Mouse (Mus musculus): Measurements from ENCODE around the gene Pptc7. TPM values are rescaled to one million over a fixed set of nuclear protein-coding genes. Genes with fewer than 3 reads are reported as not detected.

The Pptc7 gene
- polyA plus RNA-seq, 1 experiment: 13.4 TPM

DNA sequence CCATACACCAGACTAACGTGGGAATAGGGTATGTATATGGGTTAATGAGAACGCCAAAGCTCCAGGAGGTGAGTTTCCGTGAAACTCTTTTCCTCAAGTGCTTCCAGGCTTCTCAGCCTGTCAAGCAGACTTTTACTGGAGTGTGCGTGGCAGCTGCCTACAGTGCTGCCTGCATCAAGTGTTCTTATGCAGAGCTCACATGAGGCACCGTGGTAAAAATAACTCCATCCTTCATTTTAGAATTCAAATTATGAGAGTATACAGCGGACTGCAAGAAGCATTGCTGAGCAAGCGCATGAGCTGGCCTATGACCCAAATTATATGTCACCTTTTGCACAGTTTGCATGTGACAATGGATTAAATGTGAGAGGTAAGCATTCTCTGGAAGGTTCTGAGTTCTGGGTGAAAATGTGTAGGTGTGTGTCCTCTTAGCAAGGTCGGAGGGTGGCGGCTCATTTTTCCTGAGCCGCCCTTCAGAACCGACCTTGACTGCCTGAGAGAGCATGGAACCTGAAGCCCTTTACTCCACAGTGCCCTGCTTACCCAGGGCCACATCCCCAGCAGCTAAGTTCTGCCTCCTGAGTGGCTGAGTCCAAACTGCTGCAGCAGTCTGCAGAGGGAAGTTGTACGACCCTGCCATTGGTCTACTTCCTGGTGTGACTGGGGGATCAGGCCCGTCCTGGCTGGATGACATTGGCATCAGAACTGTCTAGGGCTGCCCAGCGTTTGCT, 35.5 kb downstream of the Pptc7 start:
- TF ChIP-seq CTCF (IDR thresholded peaks at IDR 0.05; ENCODE audit: borderline replicate concordance, extremely low read depth, insufficient read depth, insufficient read length) (no peak), POLR2A (IDR thresholded peaks at IDR 0.05; ENCODE audit: borderline replicate concordance, extremely low read depth, insufficient read depth, insufficient read length, poor library complexity, severe bottlenecking) (no peak)
- DNase-seq (ENCODE audit: low read depth): no peak

DNA sequence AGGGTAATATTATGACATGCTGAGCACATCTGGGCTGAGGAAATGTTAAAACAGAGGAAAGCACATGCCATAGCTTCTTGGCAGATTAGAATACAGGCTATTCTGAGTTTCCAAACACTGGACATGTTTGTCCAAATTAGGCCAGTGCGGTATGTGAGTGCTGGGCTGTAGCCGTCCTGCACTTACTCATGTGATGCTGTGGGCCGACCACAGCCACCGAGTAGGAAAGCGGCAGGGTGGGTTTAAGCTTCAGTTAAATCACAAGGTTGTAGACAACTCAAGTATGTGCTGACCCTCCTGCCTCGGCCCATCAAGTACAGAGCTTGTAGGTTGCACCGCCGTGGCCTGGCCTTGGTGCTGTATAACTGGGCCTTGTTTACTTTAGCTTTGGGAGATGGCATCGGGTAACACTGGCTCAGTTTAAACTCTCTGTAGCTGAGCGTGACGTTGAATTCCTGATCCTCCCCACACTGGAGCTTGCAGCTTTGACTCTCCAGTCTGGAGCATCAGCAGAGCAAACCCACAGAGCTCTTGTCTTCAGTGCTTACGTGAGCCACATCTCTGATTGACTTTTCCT, 36.1 kb downstream of the Pptc7 start:
- no peak for DNase-seq (ENCODE audit: low read depth)
- TF ChIP-seq CTCF (IDR thresholded peaks at IDR 0.05; ENCODE audit: borderline replicate concordance, extremely low read depth, insufficient read depth, insufficient read length) (no peak), POLR2A (IDR thresholded peaks at IDR 0.05; ENCODE audit: borderline replicate concordance, extremely low read depth, insufficient read depth, insufficient read length, poor library complexity, severe bottlenecking) (no peak)

DNA sequence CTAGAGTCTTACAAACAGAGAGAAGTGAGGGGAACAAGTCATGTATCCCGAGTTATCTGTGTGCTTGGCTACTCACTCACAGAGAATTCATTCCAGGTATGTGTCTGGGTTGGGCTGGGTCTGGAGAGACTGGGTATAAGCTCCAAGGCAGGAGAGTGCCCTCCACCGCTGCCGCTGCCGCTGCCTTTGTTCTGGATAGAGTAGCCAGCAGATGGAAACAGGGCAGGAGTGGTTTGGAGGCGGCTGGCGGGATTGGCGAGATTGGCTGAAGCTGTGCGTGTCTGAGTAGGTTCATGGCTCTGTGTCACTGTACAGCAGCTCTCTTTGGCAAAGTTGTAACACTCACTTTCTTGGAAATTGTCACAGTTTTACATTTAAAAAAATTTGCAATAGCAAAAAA, 39.4 kb downstream of the Pptc7 start:
- TF ChIP-seq POLR2A (IDR thresholded peaks at IDR 0.05; ENCODE audit: borderline replicate concordance, extremely low read depth, insufficient read depth, insufficient read length, poor library complexity, severe bottlenecking): no peak
- TF ChIP-seq CTCF (IDR thresholded peaks at IDR 0.05; ENCODE audit: borderline replicate concordance, extremely low read depth, insufficient read depth, insufficient read length): no peak
- peak; percentile 55 for DNase-seq (ENCODE audit: low read depth)

DNA sequence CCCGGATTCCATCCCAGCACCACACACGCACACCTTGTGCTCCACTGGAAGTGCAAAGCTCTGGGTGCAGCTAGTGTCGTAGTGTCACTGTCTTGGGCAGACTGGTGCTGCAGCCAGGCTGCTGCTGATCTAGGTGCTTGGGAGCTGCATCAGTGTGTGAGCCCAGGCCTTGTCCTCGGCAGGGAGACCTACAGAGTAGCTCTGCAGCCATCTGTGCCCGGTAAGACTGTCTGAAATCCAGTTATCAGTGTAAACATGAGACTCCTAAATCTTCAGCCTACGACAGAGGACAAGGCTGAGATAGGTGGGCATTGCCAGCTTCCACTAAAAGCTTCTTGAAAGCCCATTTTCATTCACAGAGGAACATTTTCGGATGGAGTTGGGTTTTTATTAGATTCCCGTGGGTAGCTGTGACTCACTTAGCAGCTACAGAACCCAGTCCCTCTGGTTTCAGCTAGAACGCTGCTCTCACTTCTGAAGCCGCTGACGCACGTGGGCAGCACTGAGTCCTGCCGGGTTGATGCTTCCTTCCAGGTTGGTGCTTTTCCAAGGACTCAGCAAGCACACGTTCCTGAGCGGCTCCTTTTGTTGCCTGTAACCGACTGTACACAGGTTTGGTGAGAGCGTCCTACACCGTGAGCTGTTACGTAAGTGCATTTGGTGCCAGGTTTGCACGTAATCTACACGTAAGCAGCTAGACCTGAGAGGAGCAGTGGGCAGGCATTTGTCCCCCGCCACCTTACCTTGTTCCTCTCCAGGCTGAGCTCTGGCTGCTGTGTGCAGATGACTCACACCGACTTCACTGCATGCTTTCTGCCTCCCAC, 40.7 kb downstream of the Pptc7 start:
- no peak for TF ChIP-seq POLR2A (IDR thresholded peaks at IDR 0.05; ENCODE audit: borderline replicate concordance, extremely low read depth, insufficient read depth, insufficient read length, poor library complexity, severe bottlenecking)
- TF ChIP-seq CTCF (IDR thresholded peaks at IDR 0.05; ENCODE audit: borderline replicate concordance, extremely low read depth, insufficient read depth, insufficient read length): no peak
- DNase-seq (ENCODE audit: low read depth): no peak

DNA sequence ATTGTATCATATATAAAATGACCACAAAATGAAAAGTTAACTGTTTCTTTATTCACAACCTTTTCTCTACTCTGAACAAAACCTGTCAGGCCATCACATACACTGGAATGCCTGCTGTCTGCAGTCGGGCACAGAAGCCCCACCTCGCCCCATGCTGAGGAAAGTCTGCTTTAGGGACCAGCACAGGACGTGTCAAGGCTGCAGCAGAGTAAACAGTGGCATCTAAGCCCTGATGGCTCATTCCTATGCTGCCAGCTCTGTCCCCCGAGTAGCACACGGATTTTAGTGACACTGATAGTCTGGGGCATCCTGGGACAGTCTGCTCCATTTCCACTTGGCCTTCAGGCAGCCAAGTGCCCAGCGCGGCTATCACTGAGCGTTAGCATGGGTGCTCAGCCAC, 41.3 kb downstream of the Pptc7 start:
- TF ChIP-seq CTCF (IDR thresholded peaks at IDR 0.05; ENCODE audit: borderline replicate concordance, extremely low read depth, insufficient read depth, insufficient read length) (no peak), POLR2A (IDR thresholded peaks at IDR 0.05; ENCODE audit: borderline replicate concordance, extremely low read depth, insufficient read depth, insufficient read length, poor library complexity, severe bottlenecking) (no peak)
- no peak for DNase-seq (ENCODE audit: low read depth)

DNA sequence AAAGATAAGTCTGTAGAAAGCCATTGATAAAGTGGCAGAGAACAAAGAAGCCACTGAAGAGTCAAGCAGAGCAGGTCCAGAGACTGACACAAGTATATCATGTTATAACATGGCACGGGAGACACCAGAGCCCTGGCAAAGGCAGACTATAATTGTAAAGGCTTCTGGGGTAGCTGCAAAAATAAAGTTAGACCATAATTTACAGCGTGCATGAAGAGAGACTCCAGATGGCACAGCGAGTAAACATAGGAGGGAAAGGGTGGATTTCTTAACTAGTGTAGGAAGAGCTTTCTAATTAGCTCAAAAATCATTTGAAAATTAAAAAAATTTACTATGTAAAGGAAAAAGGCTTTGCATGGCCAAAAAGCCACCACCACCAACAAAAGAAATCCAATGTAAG, 43.1 kb downstream of the Pptc7 start:
- no peak for DNase-seq (ENCODE audit: low read depth)
- TF ChIP-seq CTCF (IDR thresholded peaks at IDR 0.05; ENCODE audit: borderline replicate concordance, extremely low read depth, insufficient read depth, insufficient read length) (no peak), POLR2A (IDR thresholded peaks at IDR 0.05; ENCODE audit: borderline replicate concordance, extremely low read depth, insufficient read depth, insufficient read length, poor library complexity, severe bottlenecking) (no peak)

DNA sequence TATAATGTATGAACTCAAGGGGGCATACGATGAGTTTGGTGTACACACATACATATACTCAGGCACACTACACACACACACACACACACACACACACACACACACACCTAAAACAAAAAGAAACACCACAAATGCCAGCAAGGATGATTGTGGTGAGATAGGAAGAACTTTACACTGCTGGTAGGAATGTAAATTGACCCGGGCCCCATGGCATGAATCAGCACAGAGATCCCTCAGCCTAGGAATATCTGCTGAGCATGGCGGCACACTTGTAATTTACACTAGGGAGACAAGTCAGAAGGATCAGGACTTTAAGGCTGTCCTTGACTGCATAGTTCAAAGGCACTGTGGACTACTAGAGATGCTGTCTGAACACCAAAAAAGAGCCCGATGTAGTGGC, 46.1 kb downstream of the Pptc7 start:
- no peak for TF ChIP-seq POLR2A (IDR thresholded peaks at IDR 0.05; ENCODE audit: borderline replicate concordance, extremely low read depth, insufficient read depth, insufficient read length, poor library complexity, severe bottlenecking)
- no peak for TF ChIP-seq CTCF (IDR thresholded peaks at IDR 0.05; ENCODE audit: borderline replicate concordance, extremely low read depth, insufficient read depth, insufficient read length)
- DNase-seq (ENCODE audit: low read depth): no peak

DNA sequence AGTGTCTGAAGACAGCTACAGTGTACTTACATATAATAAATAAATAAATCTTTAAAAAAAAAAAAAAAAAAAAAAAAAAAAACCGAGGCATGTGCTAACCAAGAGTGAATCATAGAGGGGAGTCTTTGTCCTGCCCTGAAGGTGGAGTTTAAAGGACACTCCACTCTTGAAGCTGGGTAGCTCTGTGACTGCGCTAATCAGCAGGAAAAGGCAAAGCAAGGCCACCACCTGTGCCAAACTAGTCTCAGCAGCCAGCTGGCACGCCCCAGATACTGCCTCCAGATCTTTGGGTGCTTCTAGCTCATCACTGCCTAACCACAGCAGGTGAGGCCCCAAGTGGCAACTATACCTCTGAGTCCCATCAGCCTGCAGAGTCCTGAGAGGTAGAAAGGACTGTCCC, 50.5 kb downstream of the Pptc7 start:
- TF ChIP-seq POLR2A (IDR thresholded peaks at IDR 0.05; ENCODE audit: borderline replicate concordance, extremely low read depth, insufficient read depth, insufficient read length, poor library complexity, severe bottlenecking): no peak
- no peak for TF ChIP-seq CTCF (IDR thresholded peaks at IDR 0.05; ENCODE audit: borderline replicate concordance, extremely low read depth, insufficient read depth, insufficient read length)
- no peak for DNase-seq (ENCODE audit: low read depth)

DNA sequence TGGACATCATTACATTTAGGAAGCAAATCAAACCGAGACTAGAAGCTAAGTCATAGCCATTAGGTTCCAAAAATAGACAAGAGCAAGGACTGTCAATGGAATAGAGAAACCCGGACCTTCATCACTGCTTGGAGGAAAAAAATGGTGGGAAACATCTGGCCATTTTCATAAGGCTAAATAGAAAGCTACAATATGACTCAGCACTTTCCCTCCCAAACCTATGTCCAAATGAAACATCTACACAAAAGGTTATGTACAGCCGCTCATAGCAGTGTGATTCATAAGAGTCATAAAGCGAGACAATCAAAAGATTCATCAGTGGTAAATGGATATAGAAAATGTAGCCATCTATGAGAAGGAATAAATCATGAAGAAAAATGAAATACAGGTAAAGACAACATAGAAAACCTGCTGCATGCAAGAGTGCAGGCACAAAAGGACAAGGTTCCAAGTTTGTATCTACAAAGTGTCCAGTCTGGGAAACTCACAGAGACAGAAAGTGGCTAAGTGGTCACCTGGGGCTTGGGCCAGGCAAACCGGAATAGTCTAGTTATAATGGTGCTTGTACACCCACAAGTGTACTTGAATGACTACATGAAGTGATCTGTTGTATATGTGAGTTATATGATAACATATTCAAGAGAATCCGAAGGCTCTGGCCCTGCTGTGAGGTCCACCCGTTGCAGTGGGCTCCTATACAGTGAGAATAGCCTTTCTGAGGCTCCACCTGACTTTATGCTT, 52.6 kb downstream of the Pptc7 start:
- no peak for TF ChIP-seq CTCF (IDR thresholded peaks at IDR 0.05; ENCODE audit: borderline replicate concordance, extremely low read depth, insufficient read depth, insufficient read length)
- no peak for TF ChIP-seq POLR2A (IDR thresholded peaks at IDR 0.05; ENCODE audit: borderline replicate concordance, extremely low read depth, insufficient read depth, insufficient read length, poor library complexity, severe bottlenecking)

DNA sequence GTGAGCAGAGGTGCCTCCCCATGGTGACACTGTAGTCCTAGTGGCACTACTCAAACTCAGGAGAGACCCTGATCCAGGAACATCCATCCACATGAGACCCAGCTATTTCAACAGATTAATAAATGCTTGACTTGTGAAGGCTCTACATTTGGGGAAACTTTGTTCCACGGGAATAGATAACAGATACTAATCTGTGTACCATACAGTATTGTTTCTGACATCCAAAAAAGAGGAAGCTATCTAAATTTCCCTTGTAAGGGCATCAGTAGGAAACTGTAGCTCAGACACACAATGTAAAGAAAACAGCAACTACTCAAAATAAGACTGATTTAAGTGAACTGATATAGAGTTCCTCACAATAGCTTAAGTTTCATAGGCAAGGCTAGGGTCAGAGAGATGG, 58.7 kb downstream of the Pptc7 start:
- TF ChIP-seq POLR2A (IDR thresholded peaks at IDR 0.05; ENCODE audit: borderline replicate concordance, extremely low read depth, insufficient read depth, insufficient read length, poor library complexity, severe bottlenecking): no peak
- TF ChIP-seq CTCF (IDR thresholded peaks at IDR 0.05; ENCODE audit: borderline replicate concordance, extremely low read depth, insufficient read depth, insufficient read length): no peak
- DNase-seq (ENCODE audit: low read depth): no peak

More for the DNA sequence above, 52.6 kb downstream of the Pptc7 start:
- no peak for DNase-seq (ENCODE audit: low read depth)

DNA sequence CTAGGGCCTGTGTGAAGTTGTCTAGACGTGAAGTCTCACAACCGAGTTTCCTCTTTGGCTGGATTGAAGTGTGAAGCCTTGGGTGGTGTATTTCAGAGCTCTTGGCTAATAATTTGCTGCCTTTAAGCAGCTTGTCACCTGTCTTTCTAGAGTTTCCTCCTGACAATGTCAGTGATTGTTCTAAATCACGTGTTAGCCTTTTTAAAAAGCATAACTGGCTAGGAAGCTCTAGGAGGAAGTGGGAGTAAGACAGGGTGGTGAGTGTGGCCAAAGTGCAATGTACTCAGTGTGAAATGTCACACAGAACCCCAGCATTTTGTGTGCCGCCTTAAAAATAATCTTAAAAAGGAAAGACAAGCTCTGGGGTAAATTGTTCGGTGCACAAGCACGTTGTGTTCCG, 59.6 kb downstream of the Pptc7 start:
- DNase-seq (ENCODE audit: low read depth): no peak
- no peak for TF ChIP-seq POLR2A (IDR thresholded peaks at IDR 0.05; ENCODE audit: borderline replicate concordance, extremely low read depth, insufficient read depth, insufficient read length, poor library complexity, severe bottlenecking)
